Mouse (Mus musculus): ENCODE measurements around the gene Dhx37. TPM values are rescaled to one million over a fixed set of nuclear protein-coding genes. Genes with fewer than 3 reads are reported as not detected.

The Dhx37 gene
- total and polyA plus RNA-seq, 3 experiments: 27.4 to 549 (median 55.3) TPM

DNA sequence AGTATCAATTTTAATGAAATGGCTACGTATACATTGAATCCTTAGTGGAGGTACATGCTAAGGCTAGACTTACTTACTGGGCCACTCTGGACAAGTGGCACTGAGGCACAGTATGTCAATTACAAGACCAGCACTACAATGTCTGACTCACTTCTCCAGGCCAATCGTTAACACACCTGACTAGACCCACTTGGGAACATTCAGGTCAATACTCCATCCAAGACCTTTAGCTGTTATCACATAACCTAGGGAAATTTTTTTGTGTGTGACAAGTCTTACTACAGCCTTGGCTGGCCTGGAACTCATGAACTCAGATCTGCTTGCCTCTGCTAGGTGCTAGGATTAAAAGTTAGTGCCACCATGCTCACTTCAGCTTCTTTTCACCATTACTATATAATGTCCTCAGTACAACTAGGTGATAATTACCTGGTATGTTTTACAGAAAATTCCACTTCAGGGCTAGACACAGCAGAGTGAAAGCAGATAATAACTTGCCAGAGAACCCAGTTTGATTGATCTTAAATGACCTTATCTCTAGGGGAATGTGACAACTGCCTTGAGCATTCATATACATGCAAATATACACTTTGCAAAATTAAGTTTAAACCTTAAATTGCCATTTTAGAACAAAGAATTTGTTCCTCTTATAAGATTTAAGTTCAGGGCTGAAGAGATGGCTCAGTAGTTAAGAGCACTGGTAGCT, 49.3 kb downstream of the Dhx37 start (continued):
- TF ChIP-seq NRF1 (IDR thresholded peaks at IDR 0.05; ENCODE audit: insufficient read depth, low read depth, low read length, poor library complexity, severe bottlenecking): no peak
- TF ChIP-seq GATA1 (IDR thresholded peaks at IDR 0.05; ENCODE audit: low read depth, low read length): peak; percentile 48
- TF ChIP-seq HCFC1 (IDR thresholded peaks at IDR 0.05; ENCODE audit: low read depth, low read length): no peak

DNA sequence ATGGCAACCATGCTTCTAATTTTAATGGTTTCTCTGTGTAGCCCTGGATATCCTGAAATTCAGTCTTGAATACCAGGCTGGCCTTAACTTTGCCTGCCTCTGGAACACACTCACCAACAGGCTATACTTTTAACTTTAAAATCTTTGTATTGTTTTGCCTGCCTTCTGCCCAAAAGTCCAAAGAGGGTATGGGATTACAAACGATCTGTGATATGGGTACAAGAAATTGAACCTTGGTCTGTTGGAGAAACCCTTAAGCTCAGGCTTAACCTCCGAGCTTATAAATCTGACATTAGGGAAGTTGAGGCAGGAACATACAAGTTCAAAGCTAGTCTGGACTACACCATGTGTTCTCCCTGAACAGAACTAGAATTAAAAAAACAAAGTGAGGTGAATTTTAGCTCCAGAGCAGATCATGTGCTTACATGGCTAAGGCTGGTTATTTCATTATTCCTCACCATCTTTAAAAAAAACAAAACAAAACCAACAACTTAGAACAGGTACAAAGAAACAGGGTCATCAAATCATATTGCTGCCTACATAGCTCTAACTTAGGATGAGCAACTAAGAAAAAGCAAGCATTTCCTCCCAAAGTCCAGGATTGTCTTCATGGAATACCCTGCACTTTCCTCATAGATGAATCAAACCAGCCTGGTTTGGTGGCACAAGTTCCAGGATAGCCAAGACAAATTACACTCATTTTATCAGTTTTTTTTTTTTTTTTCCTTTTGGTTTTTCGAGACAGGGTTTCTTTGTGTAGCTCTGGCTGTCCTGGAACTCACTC, 50.1 kb downstream of the Dhx37 start:
- Histone ChIP-seq H3K79me2 (ENCODE audit: control insufficient read depth, insufficient read depth, low read length, poor library complexity) (peaks cover 11% of the 10 kb centered on the region), H3K36me3 (ENCODE audit: control insufficient read depth in 1 of 2, insufficient read depth in 2 of 2, low read length in 2 of 2) (peaks cover 13 to 15% of the 10 kb centered on the region in 2 experiments), H3K27me3 (ENCODE audit: control insufficient read depth in 1 of 2, insufficient read depth in 2 of 2, low read length in 2 of 2) (no peaks in the 10 kb centered on the region), H3K9ac (ENCODE audit: control insufficient read depth, low read depth, low read length, poor library complexity, severe bottlenecking) (peak overlapping the region; percentile 4; the same call in 1 of the 2 replicates), H3K4me3 (ENCODE audit: control insufficient read depth in 1 of 2, insufficient read depth in 1 of 2, low read depth in 2 of 2, low read length in 2 of 2) (no peak overlapping the region), H3K4me1 (ENCODE audit: control insufficient read depth in 1 of 2, insufficient read depth in 2 of 2, low read length in 2 of 2) (peaks cover 3 to 6% of the 10 kb centered on the region in 2 experiments; a peak in 3 of 4 replicates), H3K9me3 (replicated peaks; ENCODE audit: insufficient read depth, low read length) (no peaks in the 10 kb centered on the region), H3K27ac (ENCODE audit: control insufficient read depth, low read depth, low read length) (peak overlapping the region; percentile 12; the same call in 1 of the 2 replicates)
- DNase-seq (ENCODE audit: low read depth, low spot score): peak; percentile 61
- TF ChIP-seq BHLHE40 (IDR thresholded peaks at IDR 0.05; ENCODE audit: borderline replicate concordance, low read depth, low read length) (no peak), JUND (IDR thresholded peaks at IDR 0.05; ENCODE audit: low read depth, low read length) (no peak), ZMIZ1 (IDR thresholded peaks at IDR 0.05; ENCODE audit: low read depth, low read length) (peak; percentile 54; the same call in 1 of the 2 replicates), ZKSCAN1 (IDR thresholded peaks at IDR 0.05; ENCODE audit: low read depth, low read length) (no peak), HCFC1 (IDR thresholded peaks at IDR 0.05; ENCODE audit: low read depth, low read length) (no peak), TCF12 (IDR thresholded peaks at IDR 0.05; ENCODE audit: low read depth, low read length) (no peak), TBP (IDR thresholded peaks at IDR 0.05; ENCODE audit: low read depth, low read length) (0 out of 2 replicates have a peak, but pooled peaks have one; percentile 30), UBTF (IDR thresholded peaks at IDR 0.05; ENCODE audit: borderline replicate concordance, insufficient read depth, low read depth, low read length) (no peak), SIN3A (IDR thresholded peaks at IDR 0.05; ENCODE audit: low read length) (peak; percentile 36; the same call in 1 of the 2 replicates), MXI1 (IDR thresholded peaks at IDR 0.05; ENCODE audit: low read depth, low read length) (no peak), CTCF (IDR thresholded peaks at IDR 0.05 in 2 of 3, conservative IDR thresholded peaks at IDR 0.05 in 1 of 3; ENCODE audit: control insufficient read depth in 1 of 3, insufficient read depth in 1 of 3, low read depth in 2 of 3, low read length in 3 of 3, poor library complexity in 1 of 3, severe bottlenecking in 1 of 3) (no peak), MEF2A (IDR thresholded peaks at IDR 0.05; ENCODE audit: extremely low read depth, insufficient replicate concordance, low read depth, low read length, poor library complexity, severe bottlenecking) (no peak), MAX (IDR thresholded peaks at IDR 0.05; ENCODE audit: low read length) (peak; percentile 40; the same call in 1 of the 2 replicates), USF1 (IDR thresholded peaks at IDR 0.05; ENCODE audit: low read depth, low read length) (no peak), SMC3 (IDR thresholded peaks at IDR 0.05; ENCODE audit: low read depth, low read length) (peak; percentile 9; the same call in 1 of the 2 replicates), MYC (IDR thresholded peaks at IDR 0.05; ENCODE audit: low read depth, low read length) (peak; percentile 40; the same call in 1 of the 2 replicates), NELFE (IDR thresholded peaks at IDR 0.05; ENCODE audit: low read depth, low read length) (no peak; the same call in 1 of the 2 replicates), POLR2AphosphoS2 (IDR thresholded peaks at IDR 0.05; ENCODE audit: low read length) (peak; percentile 19), ZNF384 (IDR thresholded peaks at IDR 0.05; ENCODE audit: low read depth, low read length) (peak; percentile 69), MAZ (IDR thresholded peaks at IDR 0.05; ENCODE audit: low read depth, low read length) (peak; percentile 34; the same call in 1 of the 2 replicates), CHD1 (IDR thresholded peaks at IDR 0.05; ENCODE audit: low read depth, low read length) (0 out of 2 replicates have a peak, but pooled peaks have one; percentile 63), POLR2AphosphoS5 (IDR thresholded peaks at IDR 0.05; ENCODE audit: borderline replicate concordance, low read depth, low read length) (no peak), ETS1 (IDR thresholded peaks at IDR 0.05; ENCODE audit: low read depth, low read length) (no peak), NRF1 (IDR thresholded peaks at IDR 0.05; ENCODE audit: insufficient read depth, low read depth, low read length, poor library complexity, severe bottlenecking) (no peak), ELF1 (IDR thresholded peaks at IDR 0.05; ENCODE audit: low read depth, low read length) (no peak), CHD2 (IDR thresholded peaks at IDR 0.05; ENCODE audit: low read length) (no peak; the same call in 1 of the 2 replicates), RCOR1 (IDR thresholded peaks at IDR 0.05; ENCODE audit: low read depth, low read length) (no peak), KAT2A (conservative IDR thresholded peaks at IDR 0.05; ENCODE audit: low read depth, low read length) (no peak), GATA1 (IDR thresholded peaks at IDR 0.05; ENCODE audit: low read depth, low read length) (no peak), MAFK (IDR thresholded peaks at IDR 0.05; ENCODE audit: borderline replicate concordance, low read depth, low read length) (no peak; the same call in 1 of the 2 replicates), MYB (IDR thresholded peaks at IDR 0.05; ENCODE audit: low read depth, low read length) (peak; percentile 16)

All from MEL (cell line).